Mouse (Mus musculus): ENCODE measurements at regions not wholly inside any gene's neighbourhood (a gene's known extent, or its start where the extent isn't known, plus 50 kb on each side); places are given as distances from the start of the nearest gene placed in this dataset.

GRCm38 (mm10) chr5:64732356-64732755 is 70.8 kb upstream of the Klf3 start:
- DNase-seq (ENCODE audit: low read depth, low spot score): no peak

- no peak for DNase-seq (ENCODE audit: low read depth, low spot score)
Measured at GRCm38 (mm10) chr5:64736985-64737384, 66.2 kb upstream of the Klf3 start.

DNA sequence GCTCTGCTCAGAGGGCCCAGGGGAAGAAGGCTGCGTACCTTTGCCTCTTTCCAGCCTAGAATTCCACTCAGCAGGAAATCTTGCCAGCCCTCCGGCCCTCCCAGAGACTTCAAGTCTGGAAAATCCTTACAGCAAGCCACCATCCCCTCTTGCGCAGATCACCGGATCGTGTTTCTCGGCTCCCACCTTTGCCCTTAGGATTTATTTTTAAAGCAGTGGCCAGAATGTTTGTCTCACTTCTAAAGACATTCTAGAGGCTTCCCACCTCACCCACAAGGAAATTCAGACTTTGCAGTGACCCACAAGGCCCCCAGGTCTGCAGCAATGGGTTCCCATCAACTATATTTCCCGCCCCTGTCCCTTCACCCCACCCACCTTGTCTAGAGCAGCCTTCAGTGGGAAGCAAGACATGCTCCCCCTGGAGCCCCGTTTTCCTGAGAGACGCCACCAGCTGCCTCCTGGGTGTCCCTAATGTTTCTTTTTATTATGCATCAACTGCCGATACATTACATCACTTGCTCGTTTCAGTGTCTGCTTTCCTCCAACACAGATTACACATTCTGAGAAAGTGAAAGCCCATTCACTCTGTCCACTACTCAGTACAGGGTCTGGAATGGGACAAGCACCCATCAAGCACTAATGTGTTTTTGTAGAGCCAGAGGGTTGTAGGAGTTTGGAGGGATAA is 65.0 kb upstream of the Klf3 start:
- no peak for DNase-seq (ENCODE audit: low read depth, low spot score)

- DNase-seq (ENCODE audit: low read depth, low spot score): no peak
Measured at GRCm38 (mm10) chr5:64738781-64739310, 64.3 kb upstream of the Klf3 start.

DNA sequence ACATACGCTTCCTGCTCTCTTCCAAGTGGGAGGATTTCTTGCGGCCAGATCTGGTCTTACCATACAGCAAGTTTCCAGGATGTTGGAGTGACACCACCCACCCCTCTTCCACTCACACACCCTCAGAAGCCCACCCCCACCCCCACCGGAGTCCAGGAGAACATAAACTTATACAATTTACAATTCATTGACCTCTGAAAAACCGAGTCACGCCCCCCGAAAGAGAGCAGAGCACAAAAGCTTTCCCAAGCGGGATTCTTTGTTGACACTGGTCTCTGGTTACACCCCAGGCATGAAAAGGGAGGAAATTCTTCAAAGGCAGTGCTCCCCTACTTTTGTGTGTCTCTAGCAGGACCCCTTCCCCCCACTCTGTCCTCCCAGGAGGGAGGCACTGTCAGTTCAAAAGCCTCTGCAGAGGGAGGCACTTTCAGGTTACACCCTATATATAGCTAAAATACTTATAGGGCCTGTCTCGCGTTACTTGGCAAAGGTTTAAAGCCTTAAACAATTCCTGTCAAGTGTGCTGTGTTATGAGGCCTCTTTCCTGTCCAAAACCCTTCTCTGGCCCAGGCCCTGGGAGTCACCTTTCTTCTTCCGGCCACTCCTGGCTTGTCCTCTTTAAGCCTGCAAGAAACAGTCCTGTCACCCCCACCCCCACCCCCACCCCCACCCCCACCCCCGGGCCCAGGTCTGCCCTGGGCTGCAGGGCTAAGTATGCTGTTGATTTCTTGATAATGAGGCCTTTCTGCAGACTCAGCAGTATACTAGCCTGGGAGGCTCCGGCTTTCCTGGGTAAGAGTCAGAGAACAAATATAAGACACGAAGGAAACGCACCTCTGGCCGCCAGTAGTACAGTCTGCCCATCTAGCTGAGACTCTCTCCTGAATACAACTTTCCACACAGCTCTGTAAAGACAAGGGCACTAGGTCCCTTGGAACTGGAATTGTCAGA is 63.6 kb upstream of the Klf3 start:
- no peak for DNase-seq (ENCODE audit: low read depth, low spot score)

- DNase-seq (ENCODE audit: low read depth, low spot score): no peak
Measured at GRCm38 (mm10) chr5:64744041-64744440, 59.1 kb upstream of the Klf3 start.

- DNase-seq (ENCODE audit: low read depth, low spot score): no peak
Measured at GRCm38 (mm10) chr5:64744455-64744854, 58.7 kb upstream of the Klf3 start.

DNA sequence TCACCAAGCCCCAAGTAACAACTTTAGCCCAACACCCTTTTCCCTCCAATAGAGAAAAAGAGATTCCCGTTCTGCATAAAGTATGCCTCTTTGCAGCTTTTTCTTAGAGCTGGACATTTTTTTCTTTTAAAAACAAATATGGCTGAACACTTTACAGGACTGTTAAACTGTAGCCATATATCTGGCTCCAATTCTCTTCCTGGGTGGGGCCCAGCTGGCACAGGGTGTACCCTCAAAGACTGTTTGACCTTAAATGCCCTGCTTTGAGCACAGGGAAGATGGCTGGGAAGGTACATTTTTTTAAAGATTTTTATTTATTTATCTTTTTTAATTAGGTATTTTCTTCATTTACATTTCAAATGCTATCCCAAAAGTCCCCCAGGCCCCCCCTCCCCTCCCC is 55.7 kb upstream of the Klf3 start:
- DNase-seq (ENCODE audit: low read depth, low spot score): no peak

- DNase-seq (ENCODE audit: low read depth, low spot score): no peak
Measured at GRCm38 (mm10) chr5:64749415-64750166, 53.6 kb upstream of the Klf3 start.

DNA sequence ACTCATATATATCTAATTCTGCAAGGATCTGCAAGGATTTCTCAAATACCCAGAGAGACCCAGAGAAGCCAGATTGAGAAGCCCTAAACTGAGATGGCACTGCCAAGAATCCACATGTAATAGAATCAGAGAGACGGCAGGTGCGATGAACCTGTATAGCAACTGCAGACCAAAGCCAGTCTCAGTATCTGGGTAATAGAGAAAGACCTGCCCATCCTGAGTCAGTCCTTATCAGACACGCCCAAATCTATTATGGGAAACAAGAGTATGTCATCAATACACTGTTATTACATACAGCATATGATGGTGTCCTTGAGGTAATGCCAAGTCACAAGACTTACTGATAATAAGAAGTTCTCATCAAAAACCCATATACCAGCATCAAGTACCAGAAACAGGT is 52.8 kb upstream of the Klf3 start:
- no peak for DNase-seq (ENCODE audit: low read depth, low spot score)

- no peak for DNase-seq (ENCODE audit: low read depth, low spot score)
Measured at GRCm38 (mm10) chr5:64750976-64751656, 52.1 kb upstream of the Klf3 start.

GRCm38 (mm10) chr5:64753142-64753750 is 49.9 kb upstream of the Klf3 start:
- no peak for DNase-seq (ENCODE audit: low read depth, low spot score)

All from skeletal muscle tissue, adult 2 months (tissue).